ENCODE assay signal across 22 mouse cellular contexts in genomic region chr3:131628265-131628664, GRCm38 (mm10).
DNase-seq lines count a peak whose midpoint lies in the region; ATAC-seq lines count a peak whose summit lies in the region.
"Had no signal": no experiment of that assay in that cellular context is flagged by ENCODE, and none has a peak within 500 bp of the region (broad histone marks: within the 10 kb centered on the region; RNA-seq: fewer than 3 reads in every experiment).

No protein-coding gene starts in this region.

- H3K27ac ChIP-seq in midbrain, embryonic 11.5 days (ENCODE audit: low read depth, low read length), result no peak overlapping the region
- H3K27ac ChIP-seq in midbrain, embryonic 15.5 days, result no peak overlapping the region
- H3K27ac ChIP-seq: embryonic facial prominence, embryonic 10.5 days; embryonic facial prominence, embryonic 12.5 days; forebrain, embryonic 13.5 days; forebrain, embryonic 15.5 days had no signal

- no peak for ATAC-seq in midbrain, embryonic 11.5 days (ENCODE audit: low FRiP score)
- no peak for ATAC-seq in midbrain, embryonic 15.5 days (replicated peaks)
- ATAC-seq: activated CD4-positive, CD25-positive, alpha-beta regulatory T cell, adult 4 months; CD4-positive, CD25-positive, alpha-beta regulatory T cell, adult 4 months; forebrain, embryonic 13.5 days; forebrain, embryonic 15.5 days; forebrain, postnatal 0 days; Patski had no signal

- no peak overlapping the region for H3K4me2 ChIP-seq in midbrain, embryonic 11.5 days
- no peak overlapping the region for H3K4me2 ChIP-seq in midbrain, embryonic 15.5 days
- H3K4me2 ChIP-seq: embryonic facial prominence, embryonic 12.5 days; forebrain, embryonic 13.5 days; forebrain, embryonic 15.5 days had no signal

- peaks cover 2% of the 10 kb centered on the region; the same call in 1 of the 2 replicates for H3K36me3 ChIP-seq in midbrain, embryonic 11.5 days (ENCODE audit: control insufficient read depth, insufficient read depth, low read length)
- no peaks in the 10 kb centered on the region for H3K36me3 ChIP-seq in midbrain, embryonic 15.5 days (replicated peaks)

- DNase-seq in adrenal gland, adult 2 months, result peak; percentile 17
- no peak for DNase-seq in adrenal gland, postnatal 14 days
- DNase-seq in midbrain, embryonic 11.5 days (ENCODE audit: low spot score, missing footprints), result peak; percentile 21
- peak; percentile 19 for DNase-seq in Muller cell, postnatal 12 days (ENCODE audit: inconsistent ontology term)
- DNase-seq in urinary bladder, postnatal 10 days (ENCODE audit: low spot score), result no peak
- DNase-seq: B cell, adult 2 months; cerebellum, adult 11-12 months; cerebellum, adult 2 months; cerebellum, adult 9-10 months; cerebellum, postnatal 10 days; cerebellum, postnatal 25 days; forebrain, postnatal 0 days had no signal

- H3K27me3 ChIP-seq in midbrain, embryonic 11.5 days (ENCODE audit: control insufficient read depth, insufficient read depth, low read length), result no peaks in the 10 kb centered on the region
- no peaks in the 10 kb centered on the region for H3K27me3 ChIP-seq in midbrain, embryonic 15.5 days (replicated peaks)
- H3K27me3 ChIP-seq: CH12.LX; embryonic facial prominence, embryonic 12.5 days; forebrain, embryonic 13.5 days; forebrain, embryonic 15.5 days; Patski had no signal

- H3K4me1 ChIP-seq in midbrain, embryonic 11.5 days (ENCODE audit: control insufficient read depth, insufficient read depth, low read length), result no peaks in the 10 kb centered on the region
- no peaks in the 10 kb centered on the region for H3K4me1 ChIP-seq in midbrain, embryonic 15.5 days
- H3K4me1 ChIP-seq: embryonic facial prominence, embryonic 10.5 days; embryonic facial prominence, embryonic 12.5 days; forebrain, embryonic 13.5 days; forebrain, embryonic 15.5 days had no signal

- WGBS in midbrain, embryonic 11.5 days, result 91% methylated on average over 5 of the region's 5 CpGs
- 77% methylated on average over 5 of the region's 5 CpGs for WGBS in midbrain, embryonic 15.5 days

- H3K4me3 ChIP-seq in midbrain, embryonic 11.5 days (ENCODE audit: low read depth, low read length), result no peak overlapping the region
- no peak overlapping the region for H3K4me3 ChIP-seq in midbrain, embryonic 15.5 days
- H3K4me3 ChIP-seq: embryonic facial prominence, embryonic 10.5 days; embryonic facial prominence, embryonic 12.5 days; forebrain, embryonic 13.5 days; forebrain, embryonic 15.5 days had no signal

- no peaks in the 10 kb centered on the region for H3K9me3 ChIP-seq in midbrain, embryonic 11.5 days (ENCODE audit: control insufficient read depth, low read length)
- no peaks in the 10 kb centered on the region for H3K9me3 ChIP-seq in midbrain, embryonic 15.5 days
- H3K9me3 ChIP-seq: embryonic facial prominence, embryonic 10.5 days; embryonic facial prominence, embryonic 12.5 days; forebrain, embryonic 13.5 days; forebrain, embryonic 15.5 days; G1E had no signal

- no peak overlapping the region for H3K9ac ChIP-seq in midbrain, embryonic 11.5 days (ENCODE audit: low read length)
- H3K9ac ChIP-seq in midbrain, embryonic 15.5 days, result no peak overlapping the region
- H3K9ac ChIP-seq: embryonic facial prominence, embryonic 12.5 days; forebrain, embryonic 13.5 days; forebrain, embryonic 15.5 days; forebrain, postnatal 0 days had no signal

Comparison
In these comparisons a context has a peak if more than half of its experiments do, and no peak if none do; other contexts are left out.
1. DNase-seq: peak in adrenal gland, adult 2 months (single experiment), midbrain, embryonic 11.5 days (single experiment) and Muller cell, postnatal 12 days (single experiment); none in adrenal gland, postnatal 14 days (single experiment) and urinary bladder, postnatal 10 days (single experiment).